Mouse (Mus musculus) inflammation-experienced regulatory T-cells, adult 6 months (primary cell): ENCODE data around the gene Cfap100. TPM values are rescaled to one million over a fixed set of nuclear protein-coding genes. Genes with fewer than 3 reads are reported as not detected.

Experiments used
- ATAC-seq: one replicate; pipeline ENCODE4 v1.8.0; 2017
- polyA plus RNA-seq, 3 experiments: library from polyadenylated mRNA; unstranded; fragments of 100-300 nt; shearing (Covaris generic); gene quantifications; one replicate each; pipeline ENCODE4 v1.2.1; 2017

Gene Cfap100
- polyA plus RNA-seq = under 1 TPM in 1 of 3 experiments, not detected in 2; 0.36 TPM

DNA sequence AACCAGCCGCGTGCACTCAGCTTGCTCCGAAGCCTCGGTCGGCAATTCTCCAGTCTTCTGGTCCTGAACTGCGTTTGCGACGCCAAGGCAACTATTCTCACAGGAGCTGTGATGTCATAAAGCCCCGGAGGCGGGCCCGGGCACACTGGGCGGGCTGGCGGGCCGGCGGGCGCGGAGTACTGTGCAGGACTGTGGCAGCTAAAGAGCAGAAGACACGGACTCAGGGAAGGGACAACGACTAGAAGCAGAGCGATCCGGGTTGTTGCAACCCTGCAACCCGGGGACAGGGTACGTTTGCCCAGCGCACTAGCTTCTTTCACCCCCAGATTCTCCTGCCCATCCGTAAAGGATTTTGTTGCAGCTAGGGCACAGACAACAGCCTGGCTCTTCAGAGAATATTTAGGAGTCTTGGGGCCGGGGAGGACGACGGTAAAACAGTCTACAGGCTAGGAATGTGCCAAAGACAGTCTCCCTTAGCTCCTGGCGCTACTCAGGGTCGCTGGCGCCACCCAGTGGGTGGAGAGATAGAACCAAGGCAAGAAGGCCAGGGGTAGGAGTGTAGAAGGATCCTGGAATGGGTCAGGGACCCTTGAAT, at the start of gene Cfap100:
Gene Cfap100 (minus strand): TSS at position 418 of the 595 bp plus-strand sequence.
- no peak for ATAC-seq

- ATAC-seq = no peak
Measured at GRCm38 (mm10) chr6:90476941-90477518, 48.4 kb upstream of the Cfap100 start.

GRCm38 (mm10) chr6:90475854-90476212, 47.2 kb upstream of the Cfap100 start:
- no peak for ATAC-seq

- no peak for ATAC-seq
Measured at GRCm38 (mm10) chr6:90475176-90475853, 46.7 kb upstream of the Cfap100 start.

DNA sequence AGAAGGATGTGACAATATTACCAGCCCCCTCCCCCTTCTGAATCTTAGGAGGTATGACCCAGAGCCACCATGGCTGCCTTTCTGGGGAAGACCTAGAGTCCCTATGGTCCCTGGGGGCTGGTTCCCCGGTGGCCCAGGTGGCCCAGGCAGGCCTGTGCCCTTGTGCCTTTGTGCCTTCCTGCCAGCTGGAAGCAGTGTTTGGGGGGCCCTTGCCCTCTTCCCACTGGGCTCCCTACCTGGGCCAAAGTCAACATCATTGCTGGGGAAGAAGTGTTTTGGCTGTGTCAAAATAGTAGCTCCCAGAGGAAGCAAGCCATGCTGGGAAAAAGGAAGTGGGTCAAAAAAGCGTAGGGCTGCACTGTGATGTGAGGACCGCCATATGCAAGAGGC, 45.8 kb upstream of the Cfap100 start:
- ATAC-seq = no peak

- no peak for ATAC-seq
Measured at GRCm38 (mm10) chr6:90473630-90474360, 45.2 kb upstream of the Cfap100 start.

DNA sequence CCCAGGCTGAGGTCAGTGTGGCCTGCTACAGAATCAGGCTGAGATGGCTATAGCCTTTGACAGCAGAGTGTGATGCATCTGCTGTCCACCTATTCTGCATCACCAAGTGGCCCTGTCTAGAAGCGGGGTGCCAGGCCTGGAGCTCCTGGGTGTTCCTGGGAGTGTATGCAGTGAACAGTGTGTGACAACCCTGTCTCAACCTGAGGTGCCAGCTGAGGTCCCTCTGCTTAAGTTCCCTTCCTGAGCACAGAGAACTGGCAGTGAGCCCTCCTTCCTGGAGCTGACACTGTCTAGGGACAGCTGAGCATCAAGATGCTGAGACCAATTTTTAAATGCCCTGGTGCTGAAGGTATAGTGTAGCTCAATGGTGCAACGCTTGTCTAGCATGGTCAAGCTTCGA, 44.1 kb upstream of the Cfap100 start:
- ATAC-seq = no peak

DNA sequence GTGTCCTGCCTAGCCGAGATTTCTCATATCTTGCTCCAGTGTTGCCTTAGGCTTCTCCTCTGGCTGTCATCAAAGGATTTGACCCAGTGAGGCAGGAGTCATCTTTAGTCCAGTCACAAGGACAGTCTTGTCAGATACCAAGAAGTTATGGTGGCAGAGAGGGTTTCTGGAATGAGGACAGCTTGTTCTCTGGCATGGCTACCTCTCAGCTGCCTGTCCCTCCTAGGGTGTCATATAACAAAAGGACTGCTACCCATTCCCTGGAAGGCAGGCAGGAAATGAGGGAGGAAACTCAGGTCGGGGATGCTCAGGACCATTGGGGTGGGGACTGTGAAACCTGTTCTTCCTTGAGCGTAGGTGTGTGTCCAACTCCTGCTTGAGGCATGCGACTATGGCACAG, 43.5 kb upstream of the Cfap100 start:
- ATAC-seq = no peak

DNA sequence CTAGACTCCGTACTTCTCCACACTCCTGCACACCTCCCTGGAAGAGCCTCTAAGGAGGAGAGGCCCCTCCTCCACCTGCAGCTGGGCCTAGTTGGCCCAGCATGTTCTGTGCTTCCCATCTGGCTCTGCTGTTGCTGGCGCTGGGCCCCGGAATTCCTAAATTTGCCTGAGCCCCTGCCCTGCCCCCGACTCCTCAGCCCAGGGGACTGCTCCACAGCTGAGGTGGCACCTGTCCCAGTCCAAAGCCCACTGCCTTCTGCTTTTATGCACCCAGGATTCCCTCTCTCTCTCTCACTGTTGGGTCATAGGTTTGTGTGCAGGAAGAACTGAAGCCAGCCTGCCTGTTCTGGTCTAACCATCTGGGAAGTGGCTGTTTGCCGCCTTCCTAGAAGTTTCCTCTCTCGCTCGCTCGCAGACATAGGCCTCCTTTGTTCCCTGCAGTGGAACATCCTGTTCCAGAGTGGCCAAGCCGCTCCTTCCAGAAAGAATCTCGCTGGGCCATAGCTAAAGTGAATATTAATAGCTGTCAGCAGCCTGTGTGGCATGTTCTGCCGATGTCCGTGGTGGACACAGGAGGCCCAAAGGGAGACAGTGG, 42.4 kb upstream of the Cfap100 start:
- no peak for ATAC-seq

GRCm38 (mm10) chr6:90470255-90470654, 41.7 kb upstream of the Cfap100 start:
- ATAC-seq = no peak

GRCm38 (mm10) chr6:90469041-90469440, 40.4 kb upstream of the Cfap100 start:
- no peak for ATAC-seq

DNA sequence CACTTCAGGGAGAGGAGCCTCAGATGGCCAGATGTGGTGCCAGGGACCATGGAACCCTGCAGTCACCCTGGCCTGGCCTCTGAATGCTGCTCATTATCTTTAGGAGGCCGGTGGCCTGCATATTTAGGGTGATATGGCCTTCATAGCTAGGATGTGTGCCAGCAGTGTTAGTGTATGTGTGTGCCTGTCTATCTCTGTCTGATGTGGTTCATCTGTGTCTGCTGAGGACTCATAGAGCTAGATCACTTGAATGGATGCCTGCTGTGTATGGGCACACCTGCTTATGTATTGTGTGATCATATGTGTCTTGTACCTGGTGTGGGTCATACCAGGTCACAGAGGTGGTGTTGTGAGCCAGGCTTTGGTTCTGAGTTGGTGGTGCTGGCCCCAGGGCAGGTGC, 39.6 kb upstream of the Cfap100 start:
- ATAC-seq = no peak

GRCm38 (mm10) chr6:90466847-90467410, 38.3 kb upstream of the Cfap100 start:
- no peak for ATAC-seq

GRCm38 (mm10) chr6:90466079-90466478, 37.5 kb upstream of the Cfap100 start:
- ATAC-seq = no peak

DNA sequence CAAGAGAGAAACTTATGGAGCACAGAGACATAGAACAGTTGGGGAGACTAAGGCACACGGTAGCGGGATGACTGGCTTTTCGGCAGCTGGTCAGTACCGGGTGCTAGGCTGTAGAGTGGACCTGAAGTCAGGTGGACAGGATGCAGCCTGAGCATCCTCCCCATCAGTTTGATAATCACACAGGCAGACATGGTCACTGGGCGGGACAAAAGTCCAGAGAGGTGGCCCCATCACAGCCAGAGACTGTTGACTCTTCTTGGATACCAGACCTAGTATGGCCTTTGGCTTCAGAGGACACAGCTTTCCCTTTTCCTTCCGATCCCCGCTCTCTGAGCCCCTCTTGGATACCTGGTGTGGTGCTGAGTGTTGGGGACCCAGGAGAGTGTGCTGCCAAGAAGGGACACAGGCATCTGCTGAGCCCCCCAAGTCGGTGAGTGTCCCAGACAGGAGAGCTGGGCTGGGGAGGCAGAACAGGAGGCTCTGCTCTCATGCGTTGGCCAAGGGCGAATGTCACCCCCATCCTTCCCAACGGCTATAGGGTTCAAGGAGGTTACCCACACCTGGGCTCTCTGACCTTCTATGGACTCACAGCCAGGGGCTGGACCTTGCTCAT, 36.5 kb upstream of the Cfap100 start:
- no peak for ATAC-seq

- ATAC-seq = no peak
Measured at GRCm38 (mm10) chr6:90463890-90464421, 35.4 kb upstream of the Cfap100 start.

- no peak for ATAC-seq
Measured at GRCm38 (mm10) chr6:90463228-90463862, 34.7 kb upstream of the Cfap100 start.

- no peak for ATAC-seq
Measured at GRCm38 (mm10) chr6:90462841-90463227, 34.2 kb upstream of the Cfap100 start.

DNA sequence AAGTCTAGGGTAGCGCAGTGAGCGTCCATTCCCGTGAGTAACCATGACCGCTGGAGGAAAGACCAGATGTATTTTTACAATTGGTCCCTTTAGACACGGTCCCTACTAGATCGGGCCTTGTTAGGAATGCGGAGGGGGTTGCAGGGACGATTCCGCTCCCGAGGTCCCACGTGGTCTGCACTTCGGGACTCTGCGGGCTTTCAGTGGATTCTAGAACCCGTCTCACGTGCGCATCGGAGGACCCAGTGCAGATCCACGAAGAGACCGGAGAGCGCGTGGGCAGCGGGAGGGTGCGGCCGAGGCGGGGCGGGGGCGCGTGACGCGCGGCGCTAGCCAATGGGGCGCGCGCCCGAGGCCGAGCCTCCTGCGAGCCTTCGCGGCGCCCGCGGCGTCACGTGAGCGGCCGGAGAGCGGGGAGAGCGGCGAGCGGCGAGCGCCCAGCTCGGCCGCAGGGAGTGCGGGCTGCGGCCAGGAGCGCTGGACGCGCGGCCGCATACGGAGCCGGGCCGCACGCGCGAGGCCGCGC, 33.6 kb upstream of the Cfap100 start, which contains the start of gene Klf15:
Gene Klf15 (plus strand): TSS at position 396 of the 526 bp plus-strand sequence.
- no peak for ATAC-seq

- no peak for ATAC-seq
Measured at GRCm38 (mm10) chr6:90461771-90462170, 33.2 kb upstream of the Cfap100 start.

GRCm38 (mm10) chr6:90461181-90461580, 32.6 kb upstream of the Cfap100 start:
- no peak for ATAC-seq
